Mouse (Mus musculus): ENCODE measurements at regions not wholly inside any gene's neighbourhood (a gene's known extent, or its start where the extent isn't known, plus 50 kb on each side); places are given as distances from the start of the nearest gene placed in this dataset.

GRCm38 (mm10) chr1:18567086-18567485, 302.1 kb upstream of the Defb41 start:
- Histone ChIP-seq H3K27ac (replicated peaks; ENCODE audit: low read depth, low read length) (no peak overlapping the region), H3K9ac (ENCODE audit: low read depth, low read length, severe bottlenecking) (no peak overlapping the region), H3K4me2 (replicated peaks; ENCODE audit: low read depth, low read length, severe bottlenecking) (no peak overlapping the region), H3K36me3 (ENCODE audit: control insufficient read depth, insufficient read depth, low read length) (no peaks in the 10 kb centered on the region), H3K9me3 (ENCODE audit: control insufficient read depth, low read length) (no peaks in the 10 kb centered on the region), H3K27me3 (ENCODE audit: control insufficient read depth, insufficient read depth, low read length) (no peaks in the 10 kb centered on the region), H3K4me3 (replicated peaks; ENCODE audit: low read length) (no peak overlapping the region), H3K4me1 (ENCODE audit: control insufficient read depth, insufficient read depth, low read length) (no peaks in the 10 kb centered on the region)
- no peak for ATAC-seq (ENCODE audit: low FRiP score, low read depth)
- 84% methylated on average over 2 of the region's 2 CpGs for WGBS
- no peak for DNase-seq (ENCODE audit: low spot score)
- TF ChIP-seq POLR2A (IDR thresholded peaks at IDR 0.05; ENCODE audit: borderline replicate concordance, extremely low read depth, insufficient read depth, insufficient read length): no peak

GRCm38 (mm10) chr1:18551211-18551610, 286.3 kb upstream of the Defb41 start:
- Histone ChIP-seq H3K4me1 (ENCODE audit: control insufficient read depth, insufficient read depth, low read length) (no peaks in the 10 kb centered on the region), H3K4me3 (replicated peaks; ENCODE audit: low read length) (no peak overlapping the region), H3K27me3 (ENCODE audit: control insufficient read depth, insufficient read depth, low read length) (no peaks in the 10 kb centered on the region), H3K36me3 (ENCODE audit: control insufficient read depth, insufficient read depth, low read length) (no peaks in the 10 kb centered on the region), H3K9ac (ENCODE audit: low read depth, low read length, severe bottlenecking) (no peak overlapping the region), H3K9me3 (ENCODE audit: control insufficient read depth, low read length) (no peaks in the 10 kb centered on the region), H3K27ac (replicated peaks; ENCODE audit: low read depth, low read length) (no peak overlapping the region), H3K4me2 (replicated peaks; ENCODE audit: low read depth, low read length, severe bottlenecking) (no peak overlapping the region)
- DNase-seq (ENCODE audit: low spot score): no peak
- ATAC-seq (ENCODE audit: low FRiP score, low read depth): no peak
- no peak for TF ChIP-seq POLR2A (IDR thresholded peaks at IDR 0.05; ENCODE audit: borderline replicate concordance, extremely low read depth, insufficient read depth, insufficient read length)
- 88% methylated on average over 2 of the region's 2 CpGs for WGBS

- Histone ChIP-seq H3K36me3 (ENCODE audit: control insufficient read depth, insufficient read depth, low read length) (no peaks in the 10 kb centered on the region), H3K4me1 (ENCODE audit: control insufficient read depth, insufficient read depth, low read length) (no peaks in the 10 kb centered on the region), H3K27me3 (ENCODE audit: control insufficient read depth, insufficient read depth, low read length) (no peaks in the 10 kb centered on the region), H3K9ac (ENCODE audit: low read depth, low read length, severe bottlenecking) (no peak overlapping the region), H3K4me3 (replicated peaks; ENCODE audit: low read length) (no peak overlapping the region), H3K9me3 (ENCODE audit: control insufficient read depth, low read length) (no peaks in the 10 kb centered on the region), H3K4me2 (replicated peaks; ENCODE audit: low read depth, low read length, severe bottlenecking) (no peak overlapping the region), H3K27ac (replicated peaks; ENCODE audit: low read depth, low read length) (no peak overlapping the region)
- WGBS: 92% methylated on average over 1 of the region's 1 CpGs
- no peak for TF ChIP-seq POLR2A (IDR thresholded peaks at IDR 0.05; ENCODE audit: borderline replicate concordance, extremely low read depth, insufficient read depth, insufficient read length)
- ATAC-seq (ENCODE audit: low FRiP score, low read depth) (no peak), DNase-seq (ENCODE audit: low spot score) (no peak)
Observed at GRCm38 (mm10) chr1:18531702-18532101, 266.8 kb upstream of the Defb41 start.

GRCm38 (mm10) chr1:18524485-18524884, 259.5 kb upstream of the Defb41 start:
- no peak for TF ChIP-seq POLR2A (IDR thresholded peaks at IDR 0.05; ENCODE audit: borderline replicate concordance, extremely low read depth, insufficient read depth, insufficient read length)
- Histone ChIP-seq H3K9ac (ENCODE audit: low read depth, low read length, severe bottlenecking) (no peak overlapping the region), H3K36me3 (ENCODE audit: control insufficient read depth, insufficient read depth, low read length) (no peaks in the 10 kb centered on the region), H3K4me1 (ENCODE audit: control insufficient read depth, insufficient read depth, low read length) (no peaks in the 10 kb centered on the region), H3K9me3 (ENCODE audit: control insufficient read depth, low read length) (no peaks in the 10 kb centered on the region), H3K27me3 (ENCODE audit: control insufficient read depth, insufficient read depth, low read length) (no peaks in the 10 kb centered on the region), H3K4me2 (replicated peaks; ENCODE audit: low read depth, low read length, severe bottlenecking) (no peak overlapping the region), H3K27ac (replicated peaks; ENCODE audit: low read depth, low read length) (no peak overlapping the region), H3K4me3 (replicated peaks; ENCODE audit: low read length) (no peak overlapping the region)
- WGBS: 33% methylated on average over 2 of the region's 2 CpGs
- no peak for DNase-seq (ENCODE audit: low spot score)
- ATAC-seq (ENCODE audit: low FRiP score, low read depth): no peak

- Histone ChIP-seq H3K4me2 (replicated peaks; ENCODE audit: low read depth, low read length, severe bottlenecking) (no peak overlapping the region), H3K4me1 (ENCODE audit: control insufficient read depth, insufficient read depth, low read length) (no peaks in the 10 kb centered on the region), H3K27ac (replicated peaks; ENCODE audit: low read depth, low read length) (no peak overlapping the region), H3K4me3 (replicated peaks; ENCODE audit: low read length) (no peak overlapping the region), H3K9ac (ENCODE audit: low read depth, low read length, severe bottlenecking) (no peak overlapping the region), H3K27me3 (ENCODE audit: control insufficient read depth, insufficient read depth, low read length) (no peaks in the 10 kb centered on the region), H3K9me3 (ENCODE audit: control insufficient read depth, low read length) (no peaks in the 10 kb centered on the region), H3K36me3 (ENCODE audit: control insufficient read depth, insufficient read depth, low read length) (no peaks in the 10 kb centered on the region)
- ATAC-seq (ENCODE audit: low FRiP score, low read depth) (no peak), DNase-seq (ENCODE audit: low spot score) (no peak)
- no peak for TF ChIP-seq POLR2A (IDR thresholded peaks at IDR 0.05; ENCODE audit: borderline replicate concordance, extremely low read depth, insufficient read depth, insufficient read length)
- 54% methylated on average over 2 of the region's 2 CpGs for WGBS
Observed at GRCm38 (mm10) chr1:18522902-18523301, 258.0 kb upstream of the Defb41 start.

GRCm38 (mm10) chr1:18512764-18513163, 247.8 kb upstream of the Defb41 start:
- H3K4me2 ChIP-seq (replicated peaks; ENCODE audit: low read depth, low read length, severe bottlenecking): no peak overlapping the region
- H3K27me3 ChIP-seq (ENCODE audit: control insufficient read depth, insufficient read depth, low read length): no peaks in the 10 kb centered on the region
- H3K4me3 ChIP-seq (replicated peaks; ENCODE audit: low read length): no peak overlapping the region
- no peaks in the 10 kb centered on the region for H3K36me3 ChIP-seq (ENCODE audit: control insufficient read depth, insufficient read depth, low read length)
- 36% methylated on average over 3 of the region's 3 CpGs for WGBS
- H3K9ac ChIP-seq (ENCODE audit: low read depth, low read length, severe bottlenecking): no peak overlapping the region
- DNase-seq (ENCODE audit: low spot score) (no peak), ATAC-seq (ENCODE audit: low FRiP score, low read depth) (no peak)
- TF ChIP-seq POLR2A (IDR thresholded peaks at IDR 0.05; ENCODE audit: borderline replicate concordance, extremely low read depth, insufficient read depth, insufficient read length): no peak
- H3K27ac ChIP-seq (replicated peaks; ENCODE audit: low read depth, low read length): no peak overlapping the region
- H3K9me3 ChIP-seq (ENCODE audit: control insufficient read depth, low read length): no peaks in the 10 kb centered on the region
- H3K4me1 ChIP-seq (ENCODE audit: control insufficient read depth, insufficient read depth, low read length): no peaks in the 10 kb centered on the region

Data from limb, embryonic 14.5 days (tissue).